Mouse (Mus musculus) adrenal gland, postnatal 10 days (tissue): ENCODE measurements around the gene Tor1aip2. TPM values are rescaled to one million over a fixed set of nuclear protein-coding genes. Genes with fewer than 3 reads are reported as not detected.

Experiments
- DNase-seq: peaks from one replicate; pipeline ENCODE4 v3.0.0; 2021; ENCODE audit warnings: mixed read lengths
- total RNA-seq, 2 experiments: library from RNA; stranded (reverse); gene quantifications; 2 replicates each; pipeline ENCODE4 v1.2.3; 2021

Tor1aip2 gene
- total RNA-seq, 2 experiments from 2014 or later: 103 to 106 TPM

GRCm38 (mm10) chr1:156111728-156112127 lies 76.5 kb downstream of the Tor1aip2 start:
- peak; percentile 36 for DNase-seq

- no peak for DNase-seq
Observed at GRCm38 (mm10) chr1:156112142-156112541, 76.9 kb downstream of the Tor1aip2 start.

- no peak for DNase-seq
Observed at GRCm38 (mm10) chr1:156113884-156114499, 78.8 kb downstream of the Tor1aip2 start.

- DNase-seq: no peak
Observed at GRCm38 (mm10) chr1:156116770-156117169, 81.6 kb downstream of the Tor1aip2 start.

Other genes starting within 250 kb of the Tor1aip2 start
- 10 to 100 TPM; 54.5 to 79.0 TPM for gene Qsox1, start 222.5 kb upstream of the Tor1aip2 start, total RNA-seq
- 10 to 100 TPM; 28.7 to 40.0 TPM for gene Cep350, start 62.1 kb upstream of the Tor1aip2 start, total RNA-seq
- gene Tor1aip1, start 1.1 kb downstream of the Tor1aip2 start, total RNA-seq: 10 to 100 TPM; 82.9 to 85.4 TPM
- gene Fam163a, start 169.6 kb downstream of the Tor1aip2 start, total RNA-seq: 10 to 100 TPM; 10.4 to 14.3 TPM